ENCODE assay signal across 8 mouse cellular contexts in the genomic region with DNA sequence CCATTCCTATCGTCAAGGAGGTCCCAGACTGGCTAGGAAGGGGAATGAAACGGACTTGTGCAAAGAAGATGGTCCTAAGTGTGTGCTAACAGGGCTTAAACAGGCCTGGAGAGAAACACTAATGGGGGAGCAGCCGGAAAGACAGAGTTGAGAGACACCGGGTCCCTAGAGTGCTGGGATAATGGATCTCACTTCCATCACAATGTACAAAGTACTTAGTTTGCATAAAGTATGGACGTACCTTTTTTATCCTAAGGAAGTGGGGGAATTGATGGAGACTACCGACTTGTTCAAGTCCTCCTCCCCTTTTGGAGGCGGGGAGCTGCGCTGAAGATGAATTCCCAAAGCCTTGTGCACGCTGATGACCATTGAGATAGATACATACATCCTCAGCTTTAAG. TPM values are rescaled to one million over a fixed set of nuclear protein-coding genes. Genes with fewer than 3 reads are reported as not detected.
DNase-seq lines count a peak whose midpoint lies in the region; ATAC-seq and TF ChIP-seq lines count a peak whose summit lies in the region.

No protein-coding gene starts in this region.

- WGBS in forebrain, postnatal 0 days: 16% methylated on average over 9 of the region's 9 CpGs
- 38% methylated on average over 9 of the region's 9 CpGs for WGBS in liver, embryonic 16.5 days (ENCODE audit: insufficient replicate concordance)

- TF ChIP-seq CTCF in forebrain, postnatal 0 days (IDR thresholded peaks at IDR 0.05; ENCODE audit: low read depth): no peak

- H3K4me1 ChIP-seq in forebrain, postnatal 0 days (ENCODE audit: insufficient read depth): peaks cover 5% of the 10 kb centered on the region; the same call in 1 of the 2 replicates
- peaks cover 6% of the 10 kb centered on the region for H3K4me1 ChIP-seq in liver, embryonic 16.5 days (ENCODE audit: control insufficient read depth, low read depth, low read length)

- H3K27me3 ChIP-seq in forebrain, postnatal 0 days (ENCODE audit: insufficient read depth, low read length): peaks cover 3% of the 10 kb centered on the region; the same call in 1 of the 2 replicates
- peaks cover 33% of the 10 kb centered on the region for H3K27me3 ChIP-seq in liver, embryonic 16.5 days (ENCODE audit: control insufficient read depth, insufficient read depth, low read depth, low read length)

- H3K9ac ChIP-seq in forebrain, postnatal 0 days: no peak overlapping the region
- no peak overlapping the region for H3K9ac ChIP-seq in liver, embryonic 16.5 days (ENCODE audit: low read depth, low read length)

- ATAC-seq in forebrain, postnatal 0 days: no peak
- no peak for ATAC-seq in liver, embryonic 16.5 days (ENCODE audit: low read depth)
- no peak for ATAC-seq in megakaryocyte-erythroid progenitor cell, adult 5-6 weeks (replicated peaks; ENCODE audit: low FRiP score, low TSS enrichment, poor library complexity, severe bottlenecking)

- H3K9me3 ChIP-seq in forebrain, postnatal 0 days (ENCODE audit: low read length): no peaks in the 10 kb centered on the region
- H3K9me3 ChIP-seq in liver, embryonic 16.5 days (replicated peaks; ENCODE audit: control insufficient read depth, low read length): no peaks in the 10 kb centered on the region

- peak; percentile 88 for DNase-seq in heart, adult 11 months
- DNase-seq in heart, postnatal 4 days: no peak
- peak; percentile 91 for DNase-seq in ES-CJ7 (ENCODE audit: low read depth, low spot score)
- DNase-seq in forebrain, postnatal 0 days: no peak
- DNase-seq in thymus, postnatal 36 days: no peak
- no peak for DNase-seq in ovary, postnatal 14 days (ENCODE audit: low spot score)

- no peaks in the 10 kb centered on the region for H3K36me3 ChIP-seq in forebrain, postnatal 0 days (ENCODE audit: insufficient read depth)
- no peaks in the 10 kb centered on the region for H3K36me3 ChIP-seq in liver, embryonic 16.5 days (ENCODE audit: control insufficient read depth, insufficient read depth)

- H3K27ac ChIP-seq in forebrain, postnatal 0 days (ENCODE audit: low read depth, low read length): no peak overlapping the region
- no peak overlapping the region for H3K27ac ChIP-seq in liver, embryonic 16.5 days (ENCODE audit: low read length)

- peak overlapping the region; percentile 88 for H3K4me2 ChIP-seq in forebrain, postnatal 0 days (ENCODE audit: low read depth)
- H3K4me2 ChIP-seq in liver, embryonic 16.5 days (ENCODE audit: low read depth, low read length): peak overlapping the region; percentile 75; the same call in 1 of the 2 replicates

- no peak overlapping the region; the same call in 1 of the 2 replicates for H3K4me3 ChIP-seq in forebrain, postnatal 0 days (ENCODE audit: low read depth, low read length)
- no peak overlapping the region for H3K4me3 ChIP-seq in liver, embryonic 16.5 days (ENCODE audit: low read depth, low read length)

RNA-seq across cellular contexts. Expression of a gene that starts 1.4 kb away (rescaled TPM):
- under 1 TPM; 0.34 to 0.45 TPM for total RNA-seq in heart, postnatal 4 days (2021)
- total RNA-seq in forebrain, postnatal 0 days (2014; rRNA removed): 0.23 and 0.29 TPM in 2 replicates
- 0.10 and 0.23 TPM in 2 replicates for polyA plus RNA-seq in forebrain, postnatal 0 days (2015; fragmentation: Nextera tagmentation; extraction: Ambion mirVana)
- 0.05 and 0.11 TPM in 2 replicates for polyA plus RNA-seq in liver, embryonic 16.5 days (2015; fragmentation: Nextera tagmentation; extraction: Ambion mirVana)
- not detected in 2 replicates for total RNA-seq in megakaryocyte-erythroid progenitor cell, adult 5-6 weeks (2014; fragmentation: Nextera tagmentation)
- total RNA-seq in megakaryocyte-erythroid progenitor cell, adult 5-6 weeks (2017): 1.2 TPM in 1 of 2 replicates, not detected in the other

RNA-seq across cellular contexts. Expression of a gene that starts 6.1 kb away (rescaled TPM):
- total RNA-seq in heart, postnatal 4 days (2021): 10 to 100 TPM; 58.4 to 62.3 TPM
- total RNA-seq in forebrain, postnatal 0 days (2014; rRNA removed): 11.6 and 20.8 TPM in 2 replicates
- polyA plus RNA-seq in forebrain, postnatal 0 days (2015; fragmentation: Nextera tagmentation; extraction: Ambion mirVana): 34.8 and 50.0 TPM in 2 replicates
- 12.0 and 13.2 TPM in 2 replicates for polyA plus RNA-seq in liver, embryonic 16.5 days (2015; fragmentation: Nextera tagmentation; extraction: Ambion mirVana)
- 4.0 and 13.9 TPM in 2 replicates for total RNA-seq in megakaryocyte-erythroid progenitor cell, adult 5-6 weeks (2014; fragmentation: Nextera tagmentation)
- 2.3 and 3.7 TPM in 2 replicates for total RNA-seq in megakaryocyte-erythroid progenitor cell, adult 5-6 weeks (2017)

RNA-seq across cellular contexts. Expression of a gene that starts 40.1 kb away (rescaled TPM):
- total RNA-seq in heart, postnatal 4 days (2021): not detected
- total RNA-seq in forebrain, postnatal 0 days (2014; rRNA removed): 2.0 and 2.4 TPM in 2 replicates
- 2.4 and 3.1 TPM in 2 replicates for polyA plus RNA-seq in forebrain, postnatal 0 days (2015; fragmentation: Nextera tagmentation; extraction: Ambion mirVana)
- 0.05 TPM in 1 of 2 replicates, not detected in the other for polyA plus RNA-seq in liver, embryonic 16.5 days (2015; fragmentation: Nextera tagmentation; extraction: Ambion mirVana)
- not detected in 2 replicates for total RNA-seq in megakaryocyte-erythroid progenitor cell, adult 5-6 weeks (2014; fragmentation: Nextera tagmentation)
- not detected in 2 replicates for total RNA-seq in megakaryocyte-erythroid progenitor cell, adult 5-6 weeks (2017)

Comparison
In these comparisons a context has a peak if more than half of its experiments do, and no peak if none do; other contexts are left out.
1. DNase-seq: peak in heart, adult 11 months (single experiment) and ES-CJ7 (single experiment); none in heart, postnatal 4 days (single experiment), forebrain, postnatal 0 days (single experiment), thymus, postnatal 36 days (0 of 2) and ovary, postnatal 14 days (single experiment).